Mouse (Mus musculus): Measurements from ENCODE around the gene Gfi1.

GRCm38 (mm10) chr5:107711689-107712088, 14.1 kb downstream of the Gfi1 start:
- TF ChIP-seq CTCF (IDR thresholded peaks at IDR 0.05) (no peak), EP300 (IDR thresholded peaks at IDR 0.05) (no peak)
